Mouse (Mus musculus) left cerebral cortex, postnatal 25 days (tissue): ENCODE results near the gene Nfia. TPM values are rescaled to one million over a fixed set of nuclear protein-coding genes. Genes with fewer than 3 reads are reported as not detected.

Source experiments
- DNase-seq, 2 experiments: peaks; one replicate each; pipeline ENCODE4 v3.0.0; 2022; ENCODE audit warnings: low spot score in 2 of 2, mixed read lengths in 1 of 2
- intact Hi-C: fragments of 180-260 bp; cut with DNase I; formaldehyde crosslinking; loops from one replicate; pipeline ENCODE4 v1.15.1; 2025
- total RNA-seq, 2 experiments: library from RNA; stranded (reverse); gene quantifications; 2 replicates each; pipeline ENCODE4 v1.2.3; 2021

The Nfia gene
- total RNA-seq, 2 experiments from 2014 or later = 63.0 to 73.6 TPM

DNA sequence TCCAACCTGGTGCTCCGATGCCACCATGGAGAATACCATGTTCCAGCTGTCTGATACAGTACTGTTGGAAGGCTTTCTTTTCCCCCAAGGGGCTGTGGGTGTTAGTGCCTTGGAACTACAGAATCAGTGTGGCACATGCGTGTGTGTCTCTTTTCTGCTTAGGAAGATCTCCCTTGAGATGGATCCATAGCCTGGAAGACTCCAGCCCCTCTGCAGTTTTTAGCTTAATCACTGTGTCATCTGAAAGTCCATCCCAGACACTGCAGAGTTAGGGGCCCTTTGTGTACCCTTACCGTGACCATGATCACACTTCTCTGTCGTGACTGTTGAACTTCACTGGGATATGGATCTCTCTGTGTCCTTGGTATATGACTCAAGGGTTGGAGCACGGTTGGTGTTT is 142.2 kb downstream of the Nfia start:
- DNase-seq = no peak
- intact Hi-C loops = loop anchor here (5.0 kb wide), 1 partner anchor 142 kb away; the partner anchor contains the start of gene Nfia

GRCm38 (mm10) chr4:97917568-97917967 is 145.0 kb downstream of the Nfia start:
- intact Hi-C loops = no loop called here
- no peak for DNase-seq

DNA sequence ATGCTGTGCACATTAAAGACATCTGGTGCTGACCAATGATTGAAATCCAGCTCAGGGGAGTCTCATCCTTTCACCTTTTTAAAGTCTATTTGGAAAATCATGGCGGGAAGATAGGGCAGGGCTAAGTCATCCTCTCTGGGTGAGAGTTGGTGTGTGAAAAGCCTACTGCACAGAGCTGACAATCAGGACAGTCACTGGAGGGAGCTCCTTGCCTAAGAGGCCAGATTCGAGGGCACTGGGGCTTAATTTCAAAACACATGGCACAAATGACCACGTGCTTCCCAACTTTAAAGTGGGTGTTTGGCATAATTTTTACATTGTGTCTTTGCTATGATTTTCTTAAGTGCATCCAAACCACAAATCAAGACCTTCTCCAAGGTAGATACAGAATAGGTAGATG is 146.1 kb downstream of the Nfia start:
- DNase-seq = no peak
- intact Hi-C loops = no loop called here

- DNase-seq = no peak
- intact Hi-C loops = loop anchor here (5.0 kb wide), 1 partner anchor 83 kb away; no protein-coding TSS in a partner anchor
Observed at GRCm38 (mm10) chr4:97919773-97920172, 147.2 kb downstream of the Nfia start.

DNA sequence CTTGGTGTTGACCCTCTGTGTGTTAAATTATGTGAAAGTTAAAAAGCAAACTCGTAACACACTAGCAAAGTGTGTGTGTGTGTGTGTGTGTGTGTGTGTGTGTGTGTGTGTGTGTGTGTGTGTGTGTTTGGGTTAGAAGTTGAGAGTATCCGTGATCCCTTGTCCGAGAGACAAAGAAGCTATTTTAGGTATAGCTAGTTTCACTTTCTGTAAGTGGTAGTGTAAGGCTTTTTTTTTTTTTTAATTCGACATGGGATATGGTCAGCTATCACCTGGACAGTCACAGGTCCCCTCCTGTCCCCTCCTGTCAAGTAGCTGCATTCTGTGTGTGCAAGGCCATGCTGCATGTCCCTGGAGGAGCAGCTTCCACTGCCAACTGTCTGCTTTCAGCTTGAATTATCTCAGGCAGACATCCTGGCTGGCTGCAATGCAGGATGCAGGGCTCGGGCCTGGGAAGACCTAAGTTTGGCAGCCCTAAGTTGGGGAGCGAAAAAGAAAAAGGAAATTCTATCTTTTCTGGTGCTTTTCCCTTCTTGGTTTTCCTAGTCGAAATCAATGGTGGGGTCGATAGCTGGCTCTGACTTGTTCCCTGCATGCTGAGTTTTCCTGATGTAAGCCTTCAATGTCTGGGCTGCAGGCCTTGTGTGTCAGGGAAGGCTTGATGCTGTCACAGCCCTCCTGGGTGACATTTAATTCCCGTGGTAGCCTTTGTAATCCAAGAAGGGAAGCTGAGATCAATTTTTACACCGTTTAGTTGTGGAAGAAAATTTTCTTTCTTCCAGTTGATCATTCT is 147.9 kb downstream of the Nfia start:
- no peak for DNase-seq
- intact Hi-C loops = loop anchor here (5.0 kb wide), 1 partner anchor 82 kb away; no protein-coding TSS in a partner anchor

DNA sequence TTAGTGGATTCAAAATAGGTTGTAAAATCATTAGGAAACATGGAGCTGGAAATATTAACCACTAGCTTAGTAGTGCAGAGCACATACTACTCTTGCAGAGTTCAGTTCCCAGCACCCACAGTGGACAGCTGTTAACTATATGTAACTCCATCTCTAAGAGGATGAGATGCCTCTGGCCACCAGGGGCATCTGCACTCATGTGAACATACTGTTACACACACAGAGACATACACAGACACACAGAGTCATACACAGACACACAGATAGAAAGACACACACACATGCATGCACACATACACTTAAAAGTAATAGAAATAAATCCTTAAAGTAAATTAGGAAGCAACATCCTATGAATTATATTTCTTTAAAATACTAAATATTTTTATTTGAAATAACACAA is 149.1 kb downstream of the Nfia start:
- intact Hi-C loops = loop anchor here (5.0 kb wide), 1 partner anchor 81 kb away; no protein-coding TSS in a partner anchor
- no peak for DNase-seq

GRCm38 (mm10) chr4:97923248-97923647 is 150.7 kb downstream of the Nfia start:
- no peak for DNase-seq
- intact Hi-C loops = loop anchor here (5.0 kb wide), 1 partner anchor 79 kb away; no protein-coding TSS in a partner anchor

GRCm38 (mm10) chr4:97923876-97924316 is 151.4 kb downstream of the Nfia start:
- intact Hi-C loops = loop anchor here (5.0 kb wide), 1 partner anchor 78 kb away; no protein-coding TSS in a partner anchor
- DNase-seq = no peak

DNA sequence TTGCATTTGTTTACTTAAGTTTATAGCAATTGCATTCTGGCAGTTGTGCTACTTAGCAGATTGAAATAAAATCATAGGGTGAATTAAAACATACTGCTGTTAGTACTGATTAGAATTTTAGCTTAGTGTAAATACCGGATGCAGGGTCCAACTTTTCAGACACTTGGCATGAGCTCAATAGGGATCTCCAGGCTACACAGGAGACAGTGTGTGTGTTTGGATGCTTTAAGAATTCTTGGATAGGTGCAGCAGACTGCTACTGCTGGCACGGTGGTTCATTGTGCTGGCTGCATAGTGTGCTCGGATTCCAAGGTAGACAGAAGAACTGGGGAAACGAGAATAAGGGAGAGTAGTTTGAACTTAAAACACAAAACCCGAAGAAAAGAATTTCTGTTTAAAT is 151.9 kb downstream of the Nfia start:
- intact Hi-C loops = loop anchor here (5.0 kb wide), 1 partner anchor 78 kb away; no protein-coding TSS in a partner anchor
- DNase-seq = no peak

GRCm38 (mm10) chr4:97924855-97925254 is 152.3 kb downstream of the Nfia start:
- intact Hi-C loops = loop anchor here (5.0 kb wide), 1 partner anchor 77 kb away; no protein-coding TSS in a partner anchor
- no peak for DNase-seq

DNA sequence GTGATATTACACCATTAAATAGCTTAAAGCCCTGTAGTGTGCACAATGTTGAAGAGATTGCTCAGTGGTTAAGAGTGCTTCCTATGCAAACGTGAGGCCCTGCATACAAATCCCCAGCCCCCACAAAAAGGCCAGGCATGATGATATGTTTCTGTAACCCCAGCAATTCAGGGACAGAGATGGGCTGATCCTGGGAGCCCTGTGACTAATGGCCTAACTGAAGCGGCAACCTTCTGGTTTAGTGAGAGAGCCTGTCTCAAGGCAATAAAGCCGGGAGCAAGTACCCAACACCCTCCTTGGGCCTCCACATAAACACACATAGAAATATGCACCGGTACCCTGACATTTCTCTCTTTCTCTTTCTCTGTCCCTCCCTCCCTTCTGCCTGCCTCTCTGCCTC is 153.1 kb downstream of the Nfia start:
- DNase-seq = no peak
- intact Hi-C loops = no loop called here

DNA sequence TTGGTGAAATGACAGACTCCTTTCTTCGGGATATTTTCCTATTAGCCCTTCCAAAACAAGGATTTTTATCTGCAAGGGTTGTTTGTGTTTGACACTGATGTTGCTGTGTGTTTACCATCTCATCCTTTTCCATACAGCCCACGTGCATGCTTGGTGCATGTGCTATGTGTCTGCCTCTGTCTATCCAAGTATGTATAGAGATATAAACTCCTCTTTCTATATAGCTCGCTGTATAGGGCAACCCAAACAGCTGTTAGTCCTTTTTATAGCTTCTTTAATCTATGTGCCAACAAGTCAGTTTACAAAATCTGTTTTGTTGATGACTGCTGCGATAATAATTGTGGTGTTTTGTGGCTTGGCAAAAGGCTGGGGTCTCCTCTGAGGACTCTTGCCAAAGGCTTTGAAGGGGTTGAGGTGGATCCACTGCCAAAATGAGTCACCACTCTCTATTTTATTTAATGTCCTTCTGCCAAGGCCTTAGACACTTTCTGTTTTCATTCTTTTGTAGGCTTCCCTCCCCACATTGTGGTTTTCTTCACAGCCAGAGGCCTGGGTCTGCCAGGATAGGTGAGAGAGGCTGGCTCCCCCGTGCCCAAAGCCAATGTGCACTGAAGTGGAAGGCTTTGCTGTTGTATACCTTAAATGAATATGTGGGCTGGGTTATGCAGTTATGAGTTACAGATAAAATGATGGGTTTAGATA is 154.2 kb downstream of the Nfia start:
- intact Hi-C loops = no loop called here
- no peak for DNase-seq

GRCm38 (mm10) chr4:97927309-97927656 is 154.7 kb downstream of the Nfia start:
- DNase-seq = no peak
- intact Hi-C loops = no loop called here

DNA sequence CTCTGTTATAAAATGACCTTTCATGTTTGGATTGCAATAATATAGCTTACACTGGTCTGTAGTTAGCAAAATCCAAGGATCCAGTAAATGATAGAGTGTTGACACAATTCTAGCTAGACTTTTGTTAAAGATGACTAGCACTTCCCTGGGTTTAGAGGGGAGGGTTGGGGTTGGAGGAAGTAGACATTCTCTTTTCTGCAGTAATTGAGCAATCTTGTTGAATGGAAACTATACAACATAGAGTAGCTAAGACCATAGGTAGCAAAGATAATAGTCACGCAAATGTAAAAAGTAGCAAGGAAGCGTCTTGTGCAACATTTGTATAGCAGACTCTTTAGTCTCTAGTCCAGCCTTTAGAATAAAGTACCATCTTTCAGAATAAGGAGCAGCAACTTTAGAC is 163.8 kb downstream of the Nfia start:
- no peak for DNase-seq

GRCm38 (mm10) chr4:97936912-97937311 is 164.4 kb downstream of the Nfia start:
- DNase-seq = no peak

More for the DNA sequence above, 163.8 kb downstream of the Nfia start:
- intact Hi-C loops = no loop called here

GRCm38 (mm10) chr4:97939492-97939891 is 167.0 kb downstream of the Nfia start:
- intact Hi-C loops = no loop called here

More at GRCm38 (mm10) chr4:97936912-97937311, 164.4 kb downstream of the Nfia start:
- intact Hi-C loops = no loop called here

GRCm38 (mm10) chr4:97939920-97940520 is 167.5 kb downstream of the Nfia start:
- intact Hi-C loops = no loop called here
- DNase-seq = no peak

More at GRCm38 (mm10) chr4:97939492-97939891, 167.0 kb downstream of the Nfia start:
- DNase-seq = no peak

- intact Hi-C loops = no loop called here
- DNase-seq = peak in 1 of 2 experiments; percentile 46
Observed at GRCm38 (mm10) chr4:97941616-97942015, 169.1 kb downstream of the Nfia start.

GRCm38 (mm10) chr4:97944309-97944708 is 171.8 kb downstream of the Nfia start:
- intact Hi-C loops = no loop called here
- no peak for DNase-seq

DNA sequence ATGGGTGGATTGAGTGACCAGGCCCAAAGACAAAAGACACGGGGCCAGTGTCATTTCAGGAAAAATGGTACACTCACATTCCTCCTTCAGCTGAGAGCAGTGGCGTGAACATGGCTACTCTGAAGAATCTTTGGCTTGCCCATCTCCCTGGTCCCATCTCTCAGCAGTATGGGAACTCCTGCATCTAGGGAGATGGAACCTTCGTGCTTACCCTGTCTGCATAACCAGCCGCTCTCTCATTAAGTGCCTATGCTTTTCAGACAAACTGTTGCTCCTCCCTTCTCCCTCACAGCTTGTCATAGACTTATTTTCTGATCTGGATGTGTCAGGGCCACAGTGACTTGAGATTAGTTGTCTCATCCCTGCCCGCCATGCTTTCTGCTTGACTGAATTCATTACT is 174.9 kb downstream of the Nfia start:
- DNase-seq = no peak
- intact Hi-C loops = no loop called here
